Mouse (Mus musculus) liver, adult 2 months (tissue): ENCODE measurements around the gene Srsf5.

Experiments used
- CTCF ChIP-seq: fragments of 200-500 bp; IDR thresholded peaks from 2 replicates; pipeline ENCODE4 v1.5.1; 2011; ENCODE audit warnings: low read depth, low read length, control low read depth
- POLR2A ChIP-seq: fragments of 200-500 bp; IDR thresholded peaks from 2 replicates; pipeline ENCODE4 v1.6.1; 2011; ENCODE audit warnings: low read length, control low read depth; ENCODE audit not compliant: insufficient read depth; ENCODE audit errors: extremely low read depth

DNA sequence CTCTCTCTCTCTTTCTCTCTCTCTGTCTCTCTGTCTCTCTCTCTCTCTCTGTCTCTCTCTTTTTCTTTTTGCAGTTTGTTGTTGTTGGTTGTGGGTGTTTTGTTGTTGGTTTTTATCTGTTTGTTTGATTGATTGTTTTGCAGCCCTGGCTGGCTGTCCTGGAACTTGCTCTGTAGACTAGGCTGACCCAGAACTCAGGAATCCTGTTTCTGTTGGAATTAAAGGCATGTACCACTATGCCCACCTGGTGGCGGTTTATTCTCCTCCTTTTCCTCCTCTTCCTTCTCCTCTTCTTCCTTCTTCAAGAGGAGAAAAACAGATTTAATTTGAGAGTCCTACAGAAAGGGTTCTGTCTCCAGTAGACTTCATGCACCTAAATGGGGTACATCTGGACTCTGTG is 17.8 kb upstream of the Srsf5 start:
- TF ChIP-seq CTCF, result no peak
- no peak for TF ChIP-seq POLR2A
